Mouse (Mus musculus) brain, embryonic 14.5 days (tissue): ENCODE results near the gene Syt13. TPM values are rescaled to one million over a fixed set of nuclear protein-coding genes. Genes with fewer than 3 reads are reported as not detected.

Source experiments
- DNase-seq: peaks from one replicate; pipeline ENCODE4 v3.0.0-alpha.2; 2011; ENCODE audit warnings: low read depth
- CTCF ChIP-seq: fragments of 200-500 bp; IDR thresholded peaks from 2 replicates; pipeline ENCODE4 v1.5.1; 2012; ENCODE audit warnings: inconsistent platforms, mild to moderate bottlenecking, moderate library complexity, borderline replicate concordance; ENCODE audit not compliant: insufficient read depth, insufficient read length; ENCODE audit errors: extremely low read depth
- POLR2A ChIP-seq: fragments of 200-500 bp; IDR thresholded peaks from 2 replicates; pipeline ENCODE4 v1.6.1; 2012; ENCODE audit warnings: mild to moderate bottlenecking, inconsistent platforms, borderline replicate concordance; ENCODE audit not compliant: poor library complexity, insufficient read depth, insufficient read length, severe bottlenecking; ENCODE audit errors: extremely low read depth
- polyA plus RNA-seq: library from polyadenylated mRNA; depleted of rRNA; stranded (reverse); fragments of >200 nt; gene quantifications from 2 replicates; pipeline ENCODE4 v1.2.3, GENCODE M21; 2012

Gene Syt13
- polyA plus RNA-seq, 1 experiment = 80.5 TPM

DNA sequence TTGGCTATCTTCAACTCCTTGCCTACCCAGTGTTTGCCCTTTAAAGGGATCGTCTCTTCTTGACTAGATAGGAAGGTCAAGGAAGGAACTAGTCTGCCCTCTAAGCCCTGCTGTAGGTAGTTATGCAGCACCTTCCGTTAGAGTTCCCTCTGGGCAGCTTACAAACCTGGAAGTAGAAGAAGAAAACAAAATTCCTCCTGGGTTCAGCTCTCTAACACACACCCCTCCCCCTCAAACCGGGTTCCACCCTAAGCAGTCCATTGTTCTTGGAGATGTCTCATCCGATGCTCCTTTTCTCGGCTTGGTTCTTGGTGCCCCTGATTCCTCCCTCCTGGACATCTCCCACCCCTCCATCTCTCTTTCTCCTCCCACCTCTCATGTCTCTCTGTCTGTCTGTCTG, 14.8 kb downstream of the Syt13 start:
- DNase-seq = no peak
- TF ChIP-seq CTCF = no peak

- no peak for DNase-seq
- TF ChIP-seq POLR2A (no peak), CTCF (no peak)
These were observed 16.2 kb downstream of the Syt13 start for GRCm38 (mm10) chr2:92931061-92931460.

GRCm38 (mm10) chr2:92933379-92933778, 18.5 kb downstream of the Syt13 start:
- no peak for DNase-seq
- no peak for TF ChIP-seq CTCF
- TF ChIP-seq POLR2A = no peak

- DNase-seq = peak; percentile 85
- TF ChIP-seq CTCF (no peak), POLR2A (no peak)
These were observed 19.5 kb downstream of the Syt13 start for GRCm38 (mm10) chr2:92934312-92934982.

DNA sequence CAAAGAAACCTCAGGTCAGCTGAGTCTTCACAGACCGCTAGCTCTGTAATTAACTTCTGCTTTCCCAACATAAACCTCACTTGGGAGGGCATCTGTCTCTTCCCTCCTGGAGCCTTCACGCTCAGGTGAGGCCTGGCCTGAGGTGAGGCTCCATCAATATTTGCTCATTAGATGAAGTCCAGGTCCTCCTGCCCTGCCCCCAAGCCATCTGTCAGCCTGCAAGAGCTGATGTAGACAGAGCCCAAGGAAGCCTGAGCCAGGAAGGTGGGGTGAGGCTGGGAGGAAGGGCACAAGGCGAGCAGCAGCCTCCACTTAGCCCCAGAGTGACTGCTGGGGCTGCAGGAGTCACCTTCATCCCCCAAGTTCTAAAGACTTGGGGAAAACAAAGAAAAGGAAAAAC, 20.6 kb downstream of the Syt13 start:
- TF ChIP-seq CTCF (no peak), POLR2A (no peak)
- peak; percentile 26 for DNase-seq

DNA sequence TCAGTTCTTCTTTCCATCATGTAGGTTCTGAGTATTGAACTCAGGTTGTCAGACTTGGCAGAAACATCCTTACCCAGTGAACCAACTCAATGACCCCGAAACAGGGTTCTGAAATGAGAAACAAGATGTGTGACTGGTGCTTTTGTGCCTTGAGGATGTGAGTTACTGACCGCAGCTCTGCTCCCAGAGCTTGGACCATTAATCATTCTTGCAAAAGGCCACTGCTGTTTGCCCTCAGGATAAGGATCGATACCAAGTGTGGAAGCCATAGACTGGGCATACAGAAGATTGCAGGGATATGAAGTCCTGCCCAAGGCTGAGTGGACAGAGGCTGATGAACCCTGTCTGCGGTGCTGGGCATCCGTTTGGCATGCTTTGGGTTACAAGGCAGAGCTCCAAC, 23.2 kb downstream of the Syt13 start:
- DNase-seq = no peak
- TF ChIP-seq POLR2A (no peak), CTCF (no peak)

DNA sequence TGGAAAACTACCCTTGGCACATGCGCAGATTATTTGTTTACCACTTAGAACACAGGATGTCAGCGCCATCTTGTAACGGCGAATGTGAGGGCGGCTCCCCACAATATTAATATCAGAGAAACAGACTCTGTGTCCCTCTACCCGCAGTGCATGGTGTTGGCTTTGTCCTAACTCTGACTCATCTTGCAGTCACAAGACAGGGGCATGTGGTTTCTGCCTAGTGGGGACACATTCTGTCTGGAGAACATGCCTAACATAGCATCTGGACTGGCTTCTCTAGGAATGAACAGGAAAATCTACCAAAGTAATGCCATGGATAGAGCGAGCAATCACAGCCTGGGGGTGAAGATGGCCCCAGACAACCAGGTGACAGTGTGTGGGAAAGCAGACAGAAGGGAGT, 23.9 kb downstream of the Syt13 start:
- DNase-seq = no peak
- no peak for TF ChIP-seq POLR2A

DNA sequence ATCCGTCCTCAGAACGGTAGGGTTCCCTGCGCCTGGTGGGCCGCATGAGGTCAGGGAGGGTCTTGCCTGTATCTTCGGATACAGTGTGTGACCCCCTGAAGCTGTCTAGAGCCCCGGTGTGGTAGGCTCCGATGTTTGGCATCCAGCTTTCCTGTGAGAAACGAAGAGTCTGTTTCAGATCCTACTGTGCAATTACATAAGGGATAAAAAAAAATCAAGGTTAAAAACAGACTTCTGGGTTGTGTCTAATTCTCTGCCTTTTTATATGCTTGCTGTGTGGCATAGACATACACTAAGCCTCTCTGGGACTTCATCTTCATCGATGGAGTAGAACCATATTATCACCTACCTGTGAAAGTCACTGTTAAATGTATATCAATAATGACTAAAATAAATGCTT, 26.1 kb downstream of the Syt13 start:
- TF ChIP-seq CTCF (no peak), POLR2A (no peak)
- DNase-seq = no peak

DNA sequence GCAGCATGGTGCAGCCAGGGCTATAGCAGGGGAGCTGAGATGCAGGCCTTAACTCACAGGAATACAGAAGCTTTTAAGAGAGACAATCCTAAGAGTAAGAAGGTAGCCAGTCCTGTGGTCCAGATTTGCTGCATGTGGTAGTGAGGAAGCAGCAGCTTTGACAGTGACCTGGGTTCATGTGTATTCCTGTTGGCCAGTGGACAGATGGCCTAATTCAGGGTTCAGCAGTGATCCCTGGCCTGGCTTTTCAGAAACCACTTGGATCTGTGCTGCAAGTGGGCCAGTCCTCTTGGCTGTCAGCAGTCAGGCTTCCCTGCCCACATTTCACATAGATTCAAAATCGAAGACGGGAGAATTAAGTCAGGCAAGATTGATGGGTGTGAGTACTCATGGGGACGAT, 26.6 kb downstream of the Syt13 start:
- TF ChIP-seq CTCF (no peak), POLR2A (no peak)
- DNase-seq = no peak

- TF ChIP-seq POLR2A (no peak), CTCF (no peak)
- no peak for DNase-seq
These were observed 28.5 kb downstream of the Syt13 start for GRCm38 (mm10) chr2:92943406-92943805.

DNA sequence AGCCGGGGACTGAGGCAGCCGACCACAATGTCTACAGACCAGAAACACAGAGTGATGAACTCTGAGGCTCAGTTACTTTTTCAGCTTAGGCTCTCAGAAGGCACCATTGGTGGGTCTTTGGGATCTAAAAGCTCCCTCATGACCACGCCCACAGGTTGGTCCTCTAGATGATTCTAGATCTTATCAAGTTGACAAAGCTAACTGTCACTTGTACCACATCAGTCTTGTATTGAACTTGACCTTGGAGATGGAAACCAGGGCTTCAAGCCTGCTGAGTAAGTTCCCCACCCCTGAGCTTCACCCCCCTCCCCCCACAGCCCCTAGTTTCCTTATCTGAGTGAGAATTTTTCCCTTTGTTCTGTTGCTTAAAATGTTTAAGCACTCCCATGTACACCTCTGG, 29.5 kb downstream of the Syt13 start:
- no peak for DNase-seq
- no peak for TF ChIP-seq CTCF
- TF ChIP-seq POLR2A = no peak

DNA sequence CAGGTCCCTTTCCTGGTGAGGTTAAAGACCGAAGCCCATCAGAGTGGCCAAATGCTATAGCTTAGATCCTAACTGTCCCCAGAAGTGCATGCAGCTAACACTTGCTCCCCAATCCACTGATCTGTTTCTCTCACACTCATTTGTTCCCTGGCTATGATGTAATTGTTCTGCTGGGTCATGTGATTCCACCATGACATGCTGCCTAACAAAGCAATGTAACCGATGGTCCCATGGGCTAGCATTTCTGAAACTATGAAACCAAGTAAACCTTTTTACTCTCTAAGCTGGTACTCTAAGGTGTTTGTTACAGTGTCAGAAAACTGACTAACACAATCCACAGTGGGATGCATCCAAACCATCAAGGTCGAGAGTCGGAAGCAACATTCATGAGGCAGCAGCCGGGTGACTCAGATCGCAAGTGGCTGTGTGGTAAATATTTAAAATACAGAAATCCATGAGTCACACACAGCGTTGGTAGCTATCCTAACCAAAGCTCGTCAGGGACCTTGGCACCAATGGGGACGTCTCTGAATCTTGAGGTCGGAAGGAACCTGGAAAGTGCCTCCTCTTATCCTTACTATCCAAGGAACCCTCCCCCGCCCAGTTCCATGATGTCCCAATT, 30.3 kb downstream of the Syt13 start:
- TF ChIP-seq CTCF (no peak), POLR2A (no peak)
- no peak for DNase-seq
